Mouse (Mus musculus): ENCODE measurements around the gene Ccn5. TPM values are rescaled to one million over a fixed set of nuclear protein-coding genes. Genes with fewer than 3 reads are reported as not detected.

The Ccn5 gene
- polyA plus RNA-seq, 1 experiment from 2014 or later: 0.13 TPM

DNA sequence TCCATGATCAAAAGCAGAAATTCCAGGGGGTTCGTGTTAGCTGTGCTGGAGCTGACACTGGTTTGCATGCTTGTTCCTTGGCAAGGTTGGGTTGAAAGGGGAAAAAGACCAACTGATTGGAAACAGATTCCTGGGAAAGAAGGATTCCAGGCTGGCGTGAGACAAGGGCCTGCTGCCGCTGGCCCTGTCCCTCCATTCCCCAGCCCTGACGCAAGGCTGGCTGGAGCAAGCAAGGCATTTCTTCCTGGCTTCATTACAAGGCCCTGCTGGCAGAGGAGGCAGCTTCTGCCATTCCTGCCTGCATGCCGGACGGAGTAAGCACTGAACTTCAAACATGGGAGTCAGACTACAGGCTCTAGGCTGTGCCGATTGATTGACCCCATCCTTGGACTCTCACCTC is 22.2 kb upstream of the Ccn5 start:
- Histone ChIP-seq H3K4me3 (ENCODE audit: low read depth, low read length) (no peak overlapping the region), H3K9ac (ENCODE audit: low read length) (no peak overlapping the region), H3K9me3 (replicated peaks; ENCODE audit: control insufficient read depth, low read length) (no peaks in the 10 kb centered on the region), H3K27ac (ENCODE audit: low read depth, low read length) (no peak overlapping the region), H3K4me1 (ENCODE audit: control insufficient read depth, insufficient read depth, low read length) (no peaks in the 10 kb centered on the region), H3K27me3 (replicated peaks; ENCODE audit: control insufficient read depth, insufficient read depth, low read length) (no peaks in the 10 kb centered on the region; the same call in 1 of the 2 replicates), H3K36me3 (ENCODE audit: control insufficient read depth, insufficient read depth, low read length) (no peaks in the 10 kb centered on the region), H3K4me2 (ENCODE audit: low read length) (no peak overlapping the region)
- ATAC-seq (no peak), DNase-seq (ENCODE audit: low spot score) (no peak)
- 93% methylated on average over 7 of the region's 7 CpGs for WGBS

DNA sequence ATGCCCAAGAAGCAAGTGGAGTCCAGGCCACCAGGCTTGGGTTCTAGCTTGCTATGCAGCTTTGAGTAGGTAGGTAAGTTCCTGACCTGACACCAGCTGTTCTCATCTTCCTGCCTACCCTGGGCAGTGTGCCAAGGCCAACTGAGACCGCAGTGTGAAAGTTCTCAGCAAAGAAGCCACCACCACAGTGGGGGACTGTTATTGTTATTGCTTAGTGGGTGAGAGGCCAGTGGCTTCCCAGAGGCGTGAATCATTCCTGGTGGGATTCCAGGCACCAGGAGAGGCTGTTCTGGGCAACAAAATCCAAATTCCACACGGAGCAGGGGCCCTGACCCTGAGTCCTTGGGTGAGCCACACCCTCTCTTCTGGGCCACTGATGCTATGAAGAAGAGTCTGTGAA is 19.8 kb upstream of the Ccn5 start:
- Histone ChIP-seq H3K27me3 (replicated peaks; ENCODE audit: control insufficient read depth, insufficient read depth, low read length) (no peaks in the 10 kb centered on the region; the same call in 1 of the 2 replicates), H3K4me3 (ENCODE audit: low read depth, low read length) (no peak overlapping the region), H3K27ac (ENCODE audit: low read depth, low read length) (no peak overlapping the region), H3K9ac (ENCODE audit: low read length) (no peak overlapping the region), H3K4me2 (ENCODE audit: low read length) (no peak overlapping the region), H3K9me3 (replicated peaks; ENCODE audit: control insufficient read depth, low read length) (no peaks in the 10 kb centered on the region), H3K4me1 (ENCODE audit: control insufficient read depth, insufficient read depth, low read length) (no peaks in the 10 kb centered on the region), H3K36me3 (ENCODE audit: control insufficient read depth, insufficient read depth, low read length) (no peaks in the 10 kb centered on the region)
- DNase-seq (ENCODE audit: low spot score) (peak; percentile 10), ATAC-seq (no peak)
- WGBS: 15% methylated on average over 3 of the region's 3 CpGs

DNA sequence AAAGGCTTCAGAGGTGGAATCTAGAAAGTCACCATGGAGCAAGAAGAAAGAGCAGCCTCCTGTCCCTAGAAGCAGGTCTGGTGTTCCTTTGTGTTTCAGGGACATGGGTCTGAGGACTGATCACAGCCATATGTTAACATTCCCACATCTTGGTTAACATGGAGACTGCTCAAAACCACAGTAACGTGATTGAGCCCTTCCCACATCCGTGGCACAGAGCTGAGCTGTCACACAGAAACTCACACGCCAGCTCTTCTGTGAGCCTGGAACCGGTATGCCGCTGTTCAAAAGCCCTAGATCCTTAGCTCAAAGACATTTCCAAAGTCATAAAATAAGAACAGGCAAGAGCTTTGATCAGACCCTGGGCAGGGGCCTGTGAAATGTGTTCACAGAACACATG is 19.3 kb upstream of the Ccn5 start:
- Histone ChIP-seq H3K27me3 (replicated peaks; ENCODE audit: control insufficient read depth, insufficient read depth, low read length) (no peaks in the 10 kb centered on the region; the same call in 1 of the 2 replicates), H3K27ac (ENCODE audit: low read depth, low read length) (no peak overlapping the region), H3K36me3 (ENCODE audit: control insufficient read depth, insufficient read depth, low read length) (no peaks in the 10 kb centered on the region), H3K9ac (ENCODE audit: low read length) (no peak overlapping the region), H3K9me3 (replicated peaks; ENCODE audit: control insufficient read depth, low read length) (no peaks in the 10 kb centered on the region), H3K4me1 (ENCODE audit: control insufficient read depth, insufficient read depth, low read length) (no peaks in the 10 kb centered on the region), H3K4me2 (ENCODE audit: low read length) (no peak overlapping the region), H3K4me3 (ENCODE audit: low read depth, low read length) (no peak overlapping the region)
- ATAC-seq (no peak), DNase-seq (ENCODE audit: low spot score) (no peak)
- 89% methylated on average over 5 of the region's 5 CpGs for WGBS

GRCm38 (mm10) chr2:163803838-163804237 is 16.8 kb upstream of the Ccn5 start:
- H3K9me3 ChIP-seq (replicated peaks; ENCODE audit: control insufficient read depth, low read length): no peaks in the 10 kb centered on the region
- no peaks in the 10 kb centered on the region for H3K36me3 ChIP-seq (ENCODE audit: control insufficient read depth, insufficient read depth, low read length)
- H3K27me3 ChIP-seq (replicated peaks; ENCODE audit: control insufficient read depth, insufficient read depth, low read length): no peaks in the 10 kb centered on the region; the same call in 1 of the 2 replicates
- DNase-seq (ENCODE audit: low spot score) (no peak), ATAC-seq (no peak)
- no peaks in the 10 kb centered on the region for H3K4me1 ChIP-seq (ENCODE audit: control insufficient read depth, insufficient read depth, low read length)
- 88% methylated on average over 5 of the region's 5 CpGs for whole genome bisulfite sequencing
- no peak overlapping the region for H3K4me2 ChIP-seq (ENCODE audit: low read length)
- no peak overlapping the region for H3K9ac ChIP-seq (ENCODE audit: low read length)
- H3K4me3 ChIP-seq (ENCODE audit: low read depth, low read length): no peak overlapping the region
- no peak overlapping the region for H3K27ac ChIP-seq (ENCODE audit: low read depth, low read length)

GRCm38 (mm10) chr2:163809166-163809565 is 11.5 kb upstream of the Ccn5 start:
- H3K4me2 ChIP-seq (ENCODE audit: low read length): no peak overlapping the region
- H3K4me1 ChIP-seq (ENCODE audit: control insufficient read depth, insufficient read depth, low read length): no peaks in the 10 kb centered on the region
- H3K9ac ChIP-seq (ENCODE audit: low read length): no peak overlapping the region
- H3K36me3 ChIP-seq (ENCODE audit: control insufficient read depth, insufficient read depth, low read length): no peaks in the 10 kb centered on the region
- DNase-seq (ENCODE audit: low spot score): no peak
- no peak overlapping the region for H3K27ac ChIP-seq (ENCODE audit: low read depth, low read length)
- H3K4me3 ChIP-seq (ENCODE audit: low read depth, low read length): no peak overlapping the region
- ATAC-seq: no peak
- 89% methylated on average over 4 of the region's 4 CpGs for WGBS
- no peaks in the 10 kb centered on the region for H3K9me3 ChIP-seq (replicated peaks; ENCODE audit: control insufficient read depth, low read length)
- no peaks in the 10 kb centered on the region for H3K27me3 ChIP-seq (replicated peaks; ENCODE audit: control insufficient read depth, insufficient read depth, low read length)

GRCm38 (mm10) chr2:163809704-163810103 is 11.0 kb upstream of the Ccn5 start:
- 72% methylated on average over 7 of the region's 7 CpGs for WGBS
- no peak overlapping the region for H3K4me3 ChIP-seq (ENCODE audit: low read depth, low read length)

GRCm38 (mm10) chr2:163813077-163813476 is 7.6 kb upstream of the Ccn5 start:
- H3K4me1 ChIP-seq (ENCODE audit: control insufficient read depth, insufficient read depth, low read length): no peaks in the 10 kb centered on the region
- H3K27me3 ChIP-seq (replicated peaks; ENCODE audit: control insufficient read depth, insufficient read depth, low read length): no peaks in the 10 kb centered on the region
- H3K4me2 ChIP-seq (ENCODE audit: low read length): no peak overlapping the region
- H3K4me3 ChIP-seq (ENCODE audit: low read depth, low read length): no peak overlapping the region
- DNase-seq (ENCODE audit: low spot score): no peak
- no peak overlapping the region for H3K9ac ChIP-seq (ENCODE audit: low read length)
- no peaks in the 10 kb centered on the region for H3K9me3 ChIP-seq (replicated peaks; ENCODE audit: control insufficient read depth, low read length)
- no peak for ATAC-seq
- no peak overlapping the region for H3K27ac ChIP-seq (ENCODE audit: low read depth, low read length)
- no peaks in the 10 kb centered on the region for H3K36me3 ChIP-seq (ENCODE audit: control insufficient read depth, insufficient read depth, low read length)
- 66% methylated on average over 5 of the region's 5 CpGs for WGBS

More at GRCm38 (mm10) chr2:163809704-163810103, 11.0 kb upstream of the Ccn5 start:
- Histone ChIP-seq H3K9me3 (replicated peaks; ENCODE audit: control insufficient read depth, low read length) (no peaks in the 10 kb centered on the region), H3K4me1 (ENCODE audit: control insufficient read depth, insufficient read depth, low read length) (no peaks in the 10 kb centered on the region), H3K9ac (ENCODE audit: low read length) (no peak overlapping the region), H3K27ac (ENCODE audit: low read depth, low read length) (no peak overlapping the region), H3K36me3 (ENCODE audit: control insufficient read depth, insufficient read depth, low read length) (no peaks in the 10 kb centered on the region), H3K4me2 (ENCODE audit: low read length) (no peak overlapping the region), H3K27me3 (replicated peaks; ENCODE audit: control insufficient read depth, insufficient read depth, low read length) (no peaks in the 10 kb centered on the region)
- no peak for ATAC-seq
- no peak for DNase-seq (ENCODE audit: low spot score)

- ATAC-seq: no peak
- Histone ChIP-seq H3K9ac (ENCODE audit: low read length) (no peak overlapping the region), H3K27ac (ENCODE audit: low read depth, low read length) (no peak overlapping the region), H3K4me3 (ENCODE audit: low read depth, low read length) (no peak overlapping the region), H3K9me3 (replicated peaks; ENCODE audit: control insufficient read depth, low read length) (no peaks in the 10 kb centered on the region), H3K4me1 (ENCODE audit: control insufficient read depth, insufficient read depth, low read length) (no peaks in the 10 kb centered on the region), H3K27me3 (replicated peaks; ENCODE audit: control insufficient read depth, insufficient read depth, low read length) (no peaks in the 10 kb centered on the region), H3K36me3 (ENCODE audit: control insufficient read depth, insufficient read depth, low read length) (no peaks in the 10 kb centered on the region), H3K4me2 (ENCODE audit: low read length) (no peak overlapping the region)
- 82% methylated on average over 9 of the region's 9 CpGs for WGBS
- no peak for DNase-seq (ENCODE audit: low spot score)
Observed at GRCm38 (mm10) chr2:163814739-163815465, 5.8 kb upstream of the Ccn5 start.

- 7% methylated on average over 4 of the region's 4 CpGs for WGBS
- Histone ChIP-seq H3K9ac (ENCODE audit: low read length) (no peak overlapping the region), H3K4me3 (ENCODE audit: low read depth, low read length) (no peak overlapping the region), H3K4me2 (ENCODE audit: low read length) (no peak overlapping the region), H3K4me1 (ENCODE audit: control insufficient read depth, insufficient read depth, low read length) (no peaks in the 10 kb centered on the region), H3K27me3 (replicated peaks; ENCODE audit: control insufficient read depth, insufficient read depth, low read length) (no peaks in the 10 kb centered on the region), H3K9me3 (replicated peaks; ENCODE audit: control insufficient read depth, low read length) (no peaks in the 10 kb centered on the region), H3K36me3 (ENCODE audit: control insufficient read depth, insufficient read depth, low read length) (no peaks in the 10 kb centered on the region), H3K27ac (ENCODE audit: low read depth, low read length) (no peak overlapping the region)
- DNase-seq (ENCODE audit: low spot score): peak; percentile 55
- no peak for ATAC-seq
Observed at GRCm38 (mm10) chr2:163823248-163823647, 2.6 kb downstream of the Ccn5 start.

All from forebrain, embryonic 14.5 days (tissue).